Mouse (Mus musculus): ENCODE results near the gene Cry2. TPM values are rescaled to one million over a fixed set of nuclear protein-coding genes. Genes with fewer than 3 reads are reported as not detected.

The Cry2 gene
- polyA plus RNA-seq, 1 experiment from 2014 or later: 37.7 TPM

- Histone ChIP-seq H3K4me3 (no peak overlapping the region), H3K27ac (replicated peaks) (no peak overlapping the region), H3K4me2 (replicated peaks) (no peak overlapping the region), H3K36me3 (peaks cover 82% of the 10 kb centered on the region), H3K9me3 (no peaks in the 10 kb centered on the region), H3K9ac (replicated peaks) (no peak overlapping the region), H3K27me3 (no peaks in the 10 kb centered on the region), H3K4me1 (no peaks in the 10 kb centered on the region)
- no peak for ATAC-seq (ENCODE audit: low FRiP score, low read depth)
- WGBS: 94% methylated on average over 2 of the region's 2 CpGs
These were observed 74.5 kb downstream of the Cry2 start for GRCm38 (mm10) chr2:92359301-92359700.

DNA sequence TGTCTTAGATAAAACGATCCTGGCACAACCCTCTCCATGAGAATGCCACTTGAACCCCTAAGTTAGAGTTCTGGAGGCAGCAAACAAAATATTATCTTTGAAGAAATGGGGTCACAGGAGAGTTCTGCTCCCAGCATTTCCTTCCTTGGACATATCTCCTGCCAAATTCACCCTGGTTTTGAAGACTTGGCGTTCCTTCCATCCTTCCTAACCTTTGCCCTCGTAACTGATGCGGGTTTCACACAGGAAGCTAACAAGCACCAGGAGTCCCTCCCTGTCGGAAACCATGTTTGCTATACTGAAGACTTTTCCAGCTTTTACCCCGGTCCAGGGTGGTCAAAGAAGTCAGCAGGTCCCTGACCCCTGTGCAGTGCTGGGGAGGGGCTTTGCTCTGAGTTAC is 79.6 kb downstream of the Cry2 start:
- Histone ChIP-seq H3K4me3 (no peak overlapping the region), H3K9me3 (no peaks in the 10 kb centered on the region), H3K27ac (replicated peaks) (no peak overlapping the region), H3K36me3 (peaks cover 79% of the 10 kb centered on the region), H3K4me1 (0 out of 2 replicates have a peak, but pooled peaks cover 5% of the 10 kb centered on the region), H3K9ac (replicated peaks) (no peak overlapping the region), H3K27me3 (no peaks in the 10 kb centered on the region), H3K4me2 (replicated peaks) (no peak overlapping the region)
- WGBS: 64% methylated on average over 6 of the region's 6 CpGs
- ATAC-seq (ENCODE audit: low FRiP score, low read depth): no peak

Small RNA genes lying within 50 kb of the gene (microRNA-seq; reads per million reads assigned to microRNA genes)
- 1.2 reads per million for gene Mir7000

Other genes starting within 250 kb of the Cry2 start
- gene Pex16, start 59.4 kb downstream of the Cry2 start, polyA plus RNA-seq (2016; fragmentation: Nextera tagmentation; extraction: Ambion mirVana): 26.1 and 27.2 TPM in 2 replicates
- 4.7 and 7.4 TPM in 2 replicates for gene Large2, start 59.2 kb downstream of the Cry2 start, polyA plus RNA-seq (2016; fragmentation: Nextera tagmentation; extraction: Ambion mirVana)
- 7.4 TPM in 2 replicates for gene 1700029I15Rik, start 51.5 kb downstream of the Cry2 start, polyA plus RNA-seq (2016; fragmentation: Nextera tagmentation; extraction: Ambion mirVana)
- 105 and 112 TPM in 2 replicates for gene Mapk8ip1, start 32.8 kb downstream of the Cry2 start, polyA plus RNA-seq (2016; fragmentation: Nextera tagmentation; extraction: Ambion mirVana)
- 9.3 TPM in 2 replicates for gene Slc35c1, start 26.5 kb upstream of the Cry2 start, polyA plus RNA-seq (2016; fragmentation: Nextera tagmentation; extraction: Ambion mirVana)
- gene Chst1, start 165.7 kb upstream of the Cry2 start, polyA plus RNA-seq (2016; fragmentation: Nextera tagmentation; extraction: Ambion mirVana): 14.9 and 17.2 TPM in 2 replicates